Mouse (Mus musculus) kidney, adult 2 months (tissue): ENCODE results near the gene Ypel3.

Experiments
- CTCF ChIP-seq: fragments of 200-500 bp; conservative IDR thresholded peaks from 2 replicates; pipeline ENCODE4 v1.5.1; 2011; ENCODE audit warnings: low read depth, mild to moderate bottlenecking, control low read depth, low read length, moderate library complexity, mixed read lengths; ENCODE audit not compliant: insufficient read depth, insufficient read length
- POLR2A ChIP-seq: fragments of 200-500 bp; IDR thresholded peaks from one replicate; pipeline ENCODE4 v1.6.1; 2011; ENCODE audit warnings: low read depth, low read length, control low read depth

DNA sequence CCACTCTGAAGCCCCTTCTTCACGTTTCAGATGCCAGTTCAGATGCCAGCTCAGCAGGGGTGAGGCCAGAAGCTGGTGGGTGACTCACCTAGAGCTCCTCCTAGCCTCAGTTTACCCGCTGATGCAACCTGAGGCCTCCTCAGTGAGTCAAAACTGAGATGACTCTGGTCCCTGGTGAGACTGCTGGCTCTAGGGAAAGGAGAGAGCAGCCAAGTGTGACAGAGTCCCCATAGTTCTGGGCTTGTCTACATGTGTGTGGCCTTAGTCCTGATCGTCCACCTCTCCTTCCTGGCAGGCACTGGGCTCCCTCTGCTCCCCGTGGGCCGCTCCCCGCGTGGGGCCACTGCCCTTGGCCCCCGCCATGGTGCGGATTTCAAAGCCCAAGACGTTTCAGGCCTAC, 721 bp downstream of the Ypel3 start:
- TF ChIP-seq CTCF (no peak), POLR2A (no peak)
